Mouse (Mus musculus): Measurements from ENCODE around the gene Pigk.
A peak's percentile ranks its signal among the peaks of the same experiment; 100 is the strongest.

The Pigk gene

DNA sequence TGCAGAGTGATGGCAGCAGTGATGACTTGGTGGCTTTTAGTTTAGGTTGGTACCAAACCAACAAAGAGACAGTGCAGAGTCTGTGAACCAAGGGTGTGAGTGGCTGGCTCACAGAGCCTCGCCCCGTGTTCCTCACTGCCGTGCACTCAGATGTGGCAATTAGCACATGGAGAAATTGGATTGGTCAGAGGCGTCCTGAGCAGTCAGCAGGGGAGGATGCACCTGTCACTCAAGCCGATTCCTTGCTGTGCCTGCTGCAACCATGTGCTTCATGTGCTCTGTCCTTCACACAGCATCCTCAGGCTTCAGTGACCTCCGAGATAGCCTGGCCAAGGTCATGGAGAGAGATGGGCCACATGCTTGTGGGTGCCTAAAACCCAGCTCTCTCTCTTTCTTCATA, 14.3 kb downstream of the Pigk start:
- DNase-seq (ENCODE audit: low spot score in 2 of 2) = no peak

GRCm38 (mm10) chr3:152733011-152733410, 19.1 kb downstream of the Pigk start:
- DNase-seq (ENCODE audit: low spot score in 2 of 2) = no peak

- no peak for DNase-seq (ENCODE audit: low spot score in 2 of 2)
Measured at GRCm38 (mm10) chr3:152733513-152733912, 19.6 kb downstream of the Pigk start.

GRCm38 (mm10) chr3:152734100-152734499, 20.2 kb downstream of the Pigk start:
- no peak for DNase-seq (ENCODE audit: low spot score in 2 of 2)

DNA sequence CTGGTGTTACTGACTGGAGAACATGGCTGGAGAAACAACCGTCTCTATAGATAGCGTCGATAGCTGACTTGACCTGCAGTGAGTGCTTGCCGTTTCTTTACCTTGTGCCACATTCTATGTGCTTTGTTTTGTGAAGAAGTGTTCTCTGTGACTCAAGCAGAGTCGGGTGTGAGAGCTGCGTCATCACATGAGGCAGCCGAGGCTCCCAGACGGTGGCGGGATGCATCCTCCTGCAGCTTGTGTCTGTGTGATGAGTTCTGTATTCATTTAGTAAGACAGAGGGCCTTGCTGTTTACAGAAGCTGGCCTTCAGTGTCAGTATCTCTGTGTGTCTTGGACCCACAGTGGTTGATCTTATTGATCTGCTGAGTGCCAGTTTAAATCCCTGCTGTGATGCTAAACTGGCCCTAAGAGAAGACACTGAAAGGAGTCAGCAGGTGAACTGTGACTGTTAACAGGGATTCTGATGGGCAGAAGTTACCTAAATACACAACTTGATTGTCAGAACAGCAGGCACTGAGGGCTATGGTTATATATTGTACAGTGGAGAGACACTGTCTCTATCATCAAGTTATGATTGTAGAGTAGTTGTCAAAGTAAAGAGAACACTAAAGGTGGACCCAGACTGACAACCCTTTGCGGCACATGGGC, 21.8 kb downstream of the Pigk start:
- DNase-seq (ENCODE audit: low spot score in 2 of 2) = no peak

- no peak for DNase-seq (ENCODE audit: low spot score in 2 of 2)
Measured at GRCm38 (mm10) chr3:152744301-152744700, 30.4 kb downstream of the Pigk start.

- no peak for DNase-seq (ENCODE audit: low spot score in 2 of 2)
Measured at GRCm38 (mm10) chr3:152745611-152746010, 31.7 kb downstream of the Pigk start.

DNA sequence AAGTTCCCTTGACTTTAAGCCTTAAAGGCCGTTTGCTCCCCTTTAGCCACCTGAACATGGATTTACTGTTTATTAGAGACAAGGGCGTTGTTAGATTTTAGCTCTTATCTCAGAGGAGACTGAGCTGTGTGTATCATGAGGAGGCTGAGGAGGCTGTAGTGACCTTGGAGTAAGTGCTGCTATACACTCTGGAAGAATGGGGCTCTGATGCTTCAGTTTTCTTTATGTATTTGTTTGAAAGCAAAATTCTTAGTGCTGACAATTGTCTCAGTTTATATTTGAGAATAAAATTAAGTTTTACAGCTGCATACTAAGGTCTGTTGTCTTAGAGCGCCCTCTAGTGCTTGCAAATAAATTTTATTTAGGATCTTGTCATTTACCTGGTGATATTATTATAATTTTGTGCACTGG, 35.6 kb downstream of the Pigk start:
- DNase-seq (ENCODE audit: low spot score in 2 of 2) = no peak

DNA sequence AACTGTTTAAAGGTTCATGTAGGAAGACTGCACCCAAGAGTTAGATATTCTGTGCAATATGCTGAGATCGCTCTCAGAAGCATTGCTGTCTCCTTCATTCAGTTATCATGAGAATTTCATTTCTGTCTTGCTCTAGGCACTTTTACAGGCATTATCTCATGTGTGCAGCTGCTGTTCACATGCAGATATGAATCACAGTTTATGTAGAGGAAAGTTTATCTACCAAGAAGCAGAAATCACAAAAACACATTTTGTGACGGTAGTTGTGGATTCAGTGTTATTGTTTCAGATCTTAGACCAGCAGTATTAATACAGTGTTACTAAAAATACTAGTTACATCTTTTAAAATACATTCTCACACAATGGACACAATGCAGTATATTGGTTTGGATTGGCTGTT, 36.0 kb downstream of the Pigk start:
- DNase-seq (ENCODE audit: low spot score in 2 of 2) = no peak

DNA sequence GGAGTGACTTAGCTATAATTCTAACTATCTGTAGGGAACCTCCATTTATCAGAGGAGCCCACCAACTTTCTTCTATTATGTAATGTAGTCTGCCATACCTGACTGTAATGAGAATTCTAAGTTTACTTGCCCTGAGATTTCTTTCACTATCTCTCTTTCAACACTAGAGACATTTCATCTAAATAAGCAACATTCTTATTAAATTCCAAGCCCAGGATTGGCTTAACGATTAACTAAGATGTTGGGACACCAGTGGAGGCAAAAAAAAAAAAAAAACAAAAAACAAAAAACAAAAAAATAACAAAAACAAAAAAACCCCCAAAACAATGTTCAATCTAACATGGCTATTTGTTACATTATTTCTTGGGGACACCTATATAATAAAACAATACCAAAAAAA, 39.0 kb downstream of the Pigk start:
- no peak for DNase-seq (ENCODE audit: low spot score in 2 of 2)

- no peak for DNase-seq (ENCODE audit: low spot score in 2 of 2)
Measured at GRCm38 (mm10) chr3:152753345-152753744, 39.4 kb downstream of the Pigk start.

DNA sequence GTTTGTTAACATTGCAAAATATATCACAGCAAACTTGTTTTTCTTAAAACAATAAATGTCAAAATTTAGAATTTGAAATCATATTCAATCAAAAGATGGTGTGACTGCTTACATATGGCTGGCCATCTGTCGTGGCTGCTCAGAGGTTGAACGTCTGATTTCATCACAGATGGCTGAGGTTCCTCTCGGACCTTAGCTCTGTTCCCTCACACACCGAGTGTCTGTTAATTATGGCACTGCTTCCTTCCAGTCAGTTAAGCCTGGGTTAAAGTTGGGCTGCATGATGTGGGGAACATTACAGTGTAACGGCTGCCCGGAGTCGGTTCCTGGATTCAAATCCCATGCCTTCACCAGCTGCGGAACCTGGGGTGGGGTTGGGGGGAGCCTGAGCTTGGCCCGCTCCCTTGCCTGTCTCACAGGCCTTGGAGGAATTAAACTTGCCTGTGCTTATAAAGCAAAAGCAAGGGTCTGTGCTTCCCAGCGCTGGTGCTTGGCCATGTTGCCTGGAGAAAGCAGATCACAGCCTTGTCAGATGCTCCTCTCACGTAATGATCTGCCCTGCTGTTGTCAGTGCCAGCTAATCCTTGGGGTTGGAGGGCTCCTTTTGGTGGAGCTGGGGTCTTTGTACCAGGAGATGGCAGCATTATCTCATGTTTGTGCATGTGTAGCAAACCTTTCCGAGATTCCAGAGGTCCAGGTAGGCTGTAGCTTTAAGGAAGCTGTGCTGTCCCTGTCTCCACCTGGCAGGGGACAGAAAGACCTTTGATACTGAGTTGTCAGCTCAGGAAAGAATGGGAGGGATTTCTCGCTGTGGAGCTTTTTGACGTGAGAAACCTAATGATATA, 40.2 kb downstream of the Pigk start:
- no peak for DNase-seq (ENCODE audit: low spot score in 2 of 2)

- DNase-seq (ENCODE audit: low spot score in 2 of 2) = no peak
Measured at GRCm38 (mm10) chr3:152755515-152755914, 41.6 kb downstream of the Pigk start.

GRCm38 (mm10) chr3:152756896-152757295, 43.0 kb downstream of the Pigk start:
- no peak for DNase-seq (ENCODE audit: low spot score in 2 of 2)

- DNase-seq (ENCODE audit: low spot score in 2 of 2) = no peak
Measured at GRCm38 (mm10) chr3:152757464-152758393, 43.8 kb downstream of the Pigk start.

- DNase-seq (ENCODE audit: low spot score in 2 of 2) = no peak
Measured at GRCm38 (mm10) chr3:152758500-152759032, 44.7 kb downstream of the Pigk start.

DNA sequence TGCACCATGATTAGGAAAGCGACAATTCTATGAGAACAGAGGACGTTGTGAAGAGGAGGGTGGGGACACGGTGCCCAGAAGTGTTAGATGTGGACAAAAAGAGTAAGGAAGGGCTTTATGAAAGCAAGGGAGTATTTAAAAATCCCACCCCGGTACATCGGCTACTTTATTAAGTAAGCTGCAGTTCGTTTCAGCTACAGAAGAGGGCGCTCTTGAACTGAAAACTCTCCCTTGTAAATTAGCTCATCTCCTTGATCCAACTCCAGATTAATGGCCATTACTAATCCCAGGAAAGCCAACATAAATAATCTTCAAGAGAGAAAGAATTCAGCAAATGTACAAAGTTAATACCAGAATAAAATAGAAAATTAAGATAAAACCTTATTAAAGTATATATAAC, 47.2 kb downstream of the Pigk start:
- DNase-seq (ENCODE audit: low spot score in 2 of 2) = peak; percentile 57 to 64

- no peak for DNase-seq (ENCODE audit: low spot score in 2 of 2)
Measured at GRCm38 (mm10) chr3:152761661-152762060, 47.8 kb downstream of the Pigk start.

DNA sequence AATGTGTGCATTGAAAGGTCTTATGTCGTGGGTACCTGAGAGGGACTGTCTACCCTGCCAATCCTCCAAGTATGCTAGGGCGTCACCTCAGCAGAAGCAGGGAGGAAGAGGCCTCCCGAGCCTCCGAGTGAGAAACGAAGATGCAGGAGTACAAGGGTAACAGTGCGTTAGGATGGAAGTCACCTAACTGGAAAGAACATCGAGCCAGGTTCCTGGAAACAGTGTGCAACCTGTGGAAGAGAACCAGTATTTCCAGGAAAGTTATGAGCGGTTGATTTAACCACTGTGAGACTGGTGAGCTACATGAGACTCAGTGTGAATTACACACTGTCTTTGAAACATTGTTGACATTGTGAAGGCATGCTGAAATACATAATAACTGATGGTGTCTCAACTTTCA, 48.4 kb downstream of the Pigk start:
- DNase-seq (ENCODE audit: low spot score in 2 of 2) = no peak

- peak; percentile 47 to 67 for DNase-seq (ENCODE audit: low spot score in 2 of 2)
Measured at GRCm38 (mm10) chr3:152763139-152763882, 49.4 kb downstream of the Pigk start.

All from right cerebral cortex, postnatal 10 days (tissue).